Mouse (Mus musculus): ENCODE data around the gene Ppid. TPM values are rescaled to one million over a fixed set of nuclear protein-coding genes. Genes with fewer than 3 reads are reported as not detected.

The Ppid gene
- polyA plus RNA-seq (2015; fragmentation: Illumina TruSeq; extraction: RNeasy Lipid Tissue Mini Kit (QIAGEN cat#74804); ENCODE audit: insufficient read depth, low read depth, low replicate concordance): 20.3 TPM

GRCm38 (mm10) chr3:79590863-79591792, at the start of gene Ppid:
Ppid (plus strand) TSS chr3:79591342.

GRCm38 (mm10) chr3:79567703-79568362, 23.3 kb upstream of the Ppid start, which contains the start of gene Fnip2:
Fnip2 (minus strand) TSS chr3:79567796.

GRCm38 (mm10) chr3:79628561-79629415, 37.6 kb downstream of the Ppid start, which contains the start of gene 4930579G24Rik:
4930579G24Rik (plus strand) TSS chr3:79629079.

GRCm38 (mm10) chr3:79629416-79629730, 38.2 kb downstream of the Ppid start, which contains the start of gene Etfdh:
Etfdh (minus strand) TSS chr3:79629500.

Other genes starting within 250 kb of the Ppid start
- gene Fnip2, start 23.5 kb upstream of the Ppid start, polyA plus RNA-seq (2015; fragmentation: Illumina TruSeq; extraction: RNeasy Lipid Tissue Mini Kit (QIAGEN cat#74804); ENCODE audit: insufficient read depth, low read depth, low replicate concordance): 6.1 TPM
- gene 4930579G24Rik, start 37.7 kb downstream of the Ppid start, polyA plus RNA-seq (2015; fragmentation: Illumina TruSeq; extraction: RNeasy Lipid Tissue Mini Kit (QIAGEN cat#74804); ENCODE audit: insufficient read depth, low read depth, low replicate concordance): 0.41 TPM
- 9.7 TPM for gene Etfdh, start 38.2 kb downstream of the Ppid start, polyA plus RNA-seq (2015; fragmentation: Illumina TruSeq; extraction: RNeasy Lipid Tissue Mini Kit (QIAGEN cat#74804); ENCODE audit: insufficient read depth, low read depth, low replicate concordance)
- not detected for gene Rxfp1, start 146.5 kb downstream of the Ppid start, polyA plus RNA-seq (2015; fragmentation: Illumina TruSeq; extraction: RNeasy Lipid Tissue Mini Kit (QIAGEN cat#74804); ENCODE audit: insufficient read depth, low read depth, low replicate concordance)

All from pancreas, adult 10 weeks (tissue).